Mouse (Mus musculus): ENCODE measurements around the gene Pkp3. TPM values are rescaled to one million over a fixed set of nuclear protein-coding genes. Genes with fewer than 3 reads are reported as not detected.
A peak's percentile ranks its signal among the peaks of the same experiment; 100 is the strongest.

Gene Pkp3
- polyA plus RNA-seq, 1 experiment from 2014 or later, result 2.3 TPM

GRCm38 (mm10) chr7:141062525-141062924, 15.5 kb upstream of the Pkp3 start:
- 84% methylated on average over 7 of the region's 7 CpGs for WGBS
- Histone ChIP-seq H3K9ac (ENCODE audit: low read length) (peak overlapping the region; percentile 19), H3K36me3 (ENCODE audit: control insufficient read depth, insufficient read depth, low read length) (peaks cover 7% of the 10 kb centered on the region; the same call in 1 of the 2 replicates), H3K4me2 (ENCODE audit: low read depth) (no peak overlapping the region), H3K4me1 (ENCODE audit: control insufficient read depth, insufficient read depth, low read length) (peaks cover 12% of the 10 kb centered on the region), H3K4me3 (ENCODE audit: low read depth, low read length) (no peak overlapping the region), H3K27ac (ENCODE audit: low read depth, low read length) (no peak overlapping the region), H3K27me3 (ENCODE audit: control insufficient read depth, insufficient read depth, low read length) (no peaks in the 10 kb centered on the region), H3K9me3 (ENCODE audit: control insufficient read depth, low read length) (no peaks in the 10 kb centered on the region)
- DNase-seq (ENCODE audit: low spot score) (no peak), ATAC-seq (ENCODE audit: insufficient read depth, low FRiP score, low TSS enrichment) (no peak)

- H3K4me3 ChIP-seq (ENCODE audit: low read depth, low read length), result no peak overlapping the region
- no peaks in the 10 kb centered on the region for H3K9me3 ChIP-seq (ENCODE audit: control insufficient read depth, low read length)
- no peak overlapping the region for H3K27ac ChIP-seq (ENCODE audit: low read depth, low read length)
- no peaks in the 10 kb centered on the region for H3K27me3 ChIP-seq (ENCODE audit: control insufficient read depth, insufficient read depth, low read length)
- no peak overlapping the region for H3K4me2 ChIP-seq (ENCODE audit: low read depth)
- ATAC-seq (ENCODE audit: insufficient read depth, low FRiP score, low TSS enrichment) (no peak), DNase-seq (ENCODE audit: low spot score) (no peak)
- WGBS, result 87% methylated on average over 3 of the region's 3 CpGs
- H3K4me1 ChIP-seq (ENCODE audit: control insufficient read depth, insufficient read depth, low read length), result peaks cover 12% of the 10 kb centered on the region
- peaks cover 14% of the 10 kb centered on the region for H3K36me3 ChIP-seq (ENCODE audit: control insufficient read depth, insufficient read depth, low read length)
- no peak overlapping the region for H3K9ac ChIP-seq (ENCODE audit: low read length)
Measured at GRCm38 (mm10) chr7:141063353-141063752, 14.7 kb upstream of the Pkp3 start.

GRCm38 (mm10) chr7:141064175-141064574, 13.8 kb upstream of the Pkp3 start:
- Histone ChIP-seq H3K4me3 (ENCODE audit: low read depth, low read length) (no peak overlapping the region), H3K27me3 (ENCODE audit: control insufficient read depth, insufficient read depth, low read length) (no peaks in the 10 kb centered on the region), H3K4me1 (ENCODE audit: control insufficient read depth, insufficient read depth, low read length) (peaks cover 12% of the 10 kb centered on the region), H3K27ac (ENCODE audit: low read depth, low read length) (no peak overlapping the region), H3K9me3 (ENCODE audit: control insufficient read depth, low read length) (no peaks in the 10 kb centered on the region), H3K36me3 (ENCODE audit: control insufficient read depth, insufficient read depth, low read length) (peaks cover 14% of the 10 kb centered on the region), H3K9ac (ENCODE audit: low read length) (no peak overlapping the region), H3K4me2 (ENCODE audit: low read depth) (no peak overlapping the region)
- DNase-seq (ENCODE audit: low spot score) (no peak), ATAC-seq (ENCODE audit: insufficient read depth, low FRiP score, low TSS enrichment) (no peak)
- 94% methylated on average over 7 of the region's 7 CpGs for WGBS

- H3K9ac ChIP-seq (ENCODE audit: low read length), result no peak overlapping the region
- H3K4me2 ChIP-seq (ENCODE audit: low read depth), result no peak overlapping the region
- H3K4me1 ChIP-seq (ENCODE audit: control insufficient read depth, insufficient read depth, low read length), result peaks cover 12% of the 10 kb centered on the region
- H3K4me3 ChIP-seq (ENCODE audit: low read depth, low read length), result no peak overlapping the region
- peaks cover 14% of the 10 kb centered on the region for H3K36me3 ChIP-seq (ENCODE audit: control insufficient read depth, insufficient read depth, low read length)
- no peaks in the 10 kb centered on the region for H3K9me3 ChIP-seq (ENCODE audit: control insufficient read depth, low read length)
- ATAC-seq (ENCODE audit: insufficient read depth, low FRiP score, low TSS enrichment), result no peak
- no peak overlapping the region for H3K27ac ChIP-seq (ENCODE audit: low read depth, low read length)
- no peak for DNase-seq (ENCODE audit: low spot score)
- WGBS, result 96% methylated on average over 7 of the region's 7 CpGs
- no peaks in the 10 kb centered on the region for H3K27me3 ChIP-seq (ENCODE audit: control insufficient read depth, insufficient read depth, low read length)
Measured at GRCm38 (mm10) chr7:141064576-141064975, 13.4 kb upstream of the Pkp3 start.

GRCm38 (mm10) chr7:141068351-141068750, 9.7 kb upstream of the Pkp3 start:
- H3K4me2 ChIP-seq (ENCODE audit: low read depth), result no peak overlapping the region
- peaks cover 14% of the 10 kb centered on the region for H3K36me3 ChIP-seq (ENCODE audit: control insufficient read depth, insufficient read depth, low read length)

GRCm38 (mm10) chr7:141070058-141070862, 7.8 kb upstream of the Pkp3 start:
- no peaks in the 10 kb centered on the region for H3K9me3 ChIP-seq (ENCODE audit: control insufficient read depth, low read length)
- H3K4me1 ChIP-seq (ENCODE audit: control insufficient read depth, insufficient read depth, low read length), result no peaks in the 10 kb centered on the region
- peak overlapping the region; percentile 63 for H3K4me2 ChIP-seq (ENCODE audit: low read depth)
- under 1% methylated on average over 51 of the region's 51 CpGs for WGBS
- peaks cover 17% of the 10 kb centered on the region for H3K27me3 ChIP-seq (ENCODE audit: control insufficient read depth, insufficient read depth, low read length)
- H3K27ac ChIP-seq (ENCODE audit: low read depth, low read length), result 0 out of 2 replicates have a peak overlapping the region, but pooled peaks have one; percentile 6
- H3K4me3 ChIP-seq (ENCODE audit: low read depth, low read length), result peak overlapping the region; percentile 23
- H3K9ac ChIP-seq (ENCODE audit: low read length), result peak overlapping the region; percentile 54
- H3K36me3 ChIP-seq (ENCODE audit: control insufficient read depth, insufficient read depth, low read length), result peaks cover 7% of the 10 kb centered on the region; the same call in 1 of the 2 replicates
- DNase-seq (ENCODE audit: low spot score) (peak; percentile 85), ATAC-seq (ENCODE audit: insufficient read depth, low FRiP score, low TSS enrichment) (peak; percentile 22)

More at GRCm38 (mm10) chr7:141068351-141068750, 9.7 kb upstream of the Pkp3 start:
- DNase-seq (ENCODE audit: low spot score) (no peak), ATAC-seq (ENCODE audit: insufficient read depth, low FRiP score, low TSS enrichment) (no peak)
- no peaks in the 10 kb centered on the region for H3K4me1 ChIP-seq (ENCODE audit: control insufficient read depth, insufficient read depth, low read length)
- WGBS, result 69% methylated on average over 19 of the region's 19 CpGs
- H3K9me3 ChIP-seq (ENCODE audit: control insufficient read depth, low read length), result no peaks in the 10 kb centered on the region
- no peak overlapping the region for H3K9ac ChIP-seq (ENCODE audit: low read length)
- peaks cover 17% of the 10 kb centered on the region for H3K27me3 ChIP-seq (ENCODE audit: control insufficient read depth, insufficient read depth, low read length)
- no peak overlapping the region for H3K27ac ChIP-seq (ENCODE audit: low read depth, low read length)
- H3K4me3 ChIP-seq (ENCODE audit: low read depth, low read length), result no peak overlapping the region

- no peak overlapping the region for H3K9ac ChIP-seq (ENCODE audit: low read length)
- no peak overlapping the region for H3K4me3 ChIP-seq (ENCODE audit: low read depth, low read length)
- no peaks in the 10 kb centered on the region for H3K9me3 ChIP-seq (ENCODE audit: control insufficient read depth, low read length)
- ATAC-seq (ENCODE audit: insufficient read depth, low FRiP score, low TSS enrichment), result no peak
- WGBS, result 33% methylated on average over 23 of the region's 23 CpGs
- H3K4me2 ChIP-seq (ENCODE audit: low read depth), result no peak overlapping the region
- no peak overlapping the region for H3K27ac ChIP-seq (ENCODE audit: low read depth, low read length)
- H3K4me1 ChIP-seq (ENCODE audit: control insufficient read depth, insufficient read depth, low read length), result no peaks in the 10 kb centered on the region
- DNase-seq (ENCODE audit: low spot score), result no peak
- peaks cover 17% of the 10 kb centered on the region for H3K27me3 ChIP-seq (ENCODE audit: control insufficient read depth, insufficient read depth, low read length)
- H3K36me3 ChIP-seq (ENCODE audit: control insufficient read depth, insufficient read depth, low read length), result peaks cover 7% of the 10 kb centered on the region; the same call in 1 of the 2 replicates
Measured at GRCm38 (mm10) chr7:141072017-141072745, 5.8 kb upstream of the Pkp3 start.

- ATAC-seq (ENCODE audit: insufficient read depth, low FRiP score, low TSS enrichment) (no peak), DNase-seq (ENCODE audit: low spot score) (no peak)
- no peaks in the 10 kb centered on the region for H3K9me3 ChIP-seq (ENCODE audit: control insufficient read depth, low read length)
- WGBS, result 87% methylated on average over 4 of the region's 4 CpGs
- H3K4me1 ChIP-seq (ENCODE audit: control insufficient read depth, insufficient read depth, low read length), result no peaks in the 10 kb centered on the region
- H3K27me3 ChIP-seq (ENCODE audit: control insufficient read depth, insufficient read depth, low read length), result peaks cover 17% of the 10 kb centered on the region
- no peak overlapping the region for H3K4me2 ChIP-seq (ENCODE audit: low read depth)
- H3K9ac ChIP-seq (ENCODE audit: low read length), result no peak overlapping the region
- no peak overlapping the region for H3K27ac ChIP-seq (ENCODE audit: low read depth, low read length)
- no peaks in the 10 kb centered on the region for H3K36me3 ChIP-seq (ENCODE audit: control insufficient read depth, insufficient read depth, low read length)
- H3K4me3 ChIP-seq (ENCODE audit: low read depth, low read length), result no peak overlapping the region
Measured at GRCm38 (mm10) chr7:141073782-141074181, 4.2 kb upstream of the Pkp3 start.

All from neural tube, embryonic 11.5 days (tissue).